Comparison of ENCODE assay signal across 9 mouse cellular contexts in the genomic region with DNA sequence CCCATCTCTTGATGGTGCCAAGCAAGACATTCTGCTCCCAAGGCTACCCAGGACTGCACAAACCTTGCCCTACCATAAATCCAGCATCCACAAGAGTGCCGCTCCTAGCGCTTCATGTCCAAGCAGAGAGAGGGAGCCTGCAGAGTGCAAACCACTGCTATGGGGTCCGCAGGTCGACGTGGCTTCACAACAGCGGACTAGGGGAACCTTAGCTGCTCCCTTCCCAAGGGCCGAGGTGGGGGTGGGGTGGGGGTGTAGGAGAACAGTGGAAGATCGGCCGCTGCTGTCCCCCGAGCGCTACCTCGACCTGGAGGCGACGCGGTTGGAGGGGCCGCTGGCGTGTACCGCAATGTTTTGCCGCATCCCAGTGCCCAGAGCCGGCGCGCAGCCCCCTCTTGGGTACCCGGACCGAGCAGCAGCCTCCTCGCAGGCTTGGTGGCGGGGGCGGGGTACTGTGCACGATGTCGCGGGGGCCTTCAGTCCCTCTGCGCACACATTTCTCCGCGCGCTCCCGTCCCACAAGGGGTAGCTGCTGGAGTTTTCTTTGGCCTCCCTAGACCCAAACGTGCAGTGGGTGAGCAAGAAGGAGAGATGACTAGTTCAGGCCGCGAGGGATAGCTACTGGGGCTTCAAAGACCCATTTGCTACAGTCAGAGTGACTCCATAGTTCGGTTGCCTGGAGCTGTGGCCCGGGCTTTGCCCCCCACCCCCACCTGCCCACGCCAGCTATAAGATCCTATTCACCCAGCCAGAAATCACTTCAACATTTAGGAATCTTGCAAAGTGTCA. TPM values are rescaled to one million over a fixed set of nuclear protein-coding genes. Genes with fewer than 3 reads are reported as not detected.
DNase-seq lines count a peak whose midpoint lies in the region; ATAC-seq and TF ChIP-seq lines count a peak whose summit lies in the region.
"Had no signal": no experiment of that assay in that cellular context is flagged by ENCODE, and none has a peak within 500 bp of the region (broad histone marks: within the 10 kb centered on the region; RNA-seq: fewer than 3 reads in every experiment).

No protein-coding gene starts in this region.

- TF ChIP-seq EP300 in stomach, postnatal 0 days (optimal IDR thresholded peaks at IDR 0.05): no peak

- H3K9ac ChIP-seq in kidney, embryonic 15.5 days: 0 out of 2 replicates have a peak overlapping the region, but pooled peaks have one; percentile 23
- peak overlapping the region; percentile 59 for H3K9ac ChIP-seq in hindbrain, embryonic 12.5 days
- H3K9ac ChIP-seq in liver, embryonic 13.5 days: no peak overlapping the region
- H3K9ac ChIP-seq in stomach, postnatal 0 days (ENCODE audit: low read length): no peak overlapping the region

- no peak overlapping the region for H3K27ac ChIP-seq in kidney, embryonic 15.5 days
- H3K27ac ChIP-seq in hindbrain, embryonic 12.5 days: 0 out of 2 replicates have a peak overlapping the region, but pooled peaks have one; percentile 7
- H3K27ac ChIP-seq in liver, embryonic 13.5 days: no peak overlapping the region
- no peak overlapping the region for H3K27ac ChIP-seq in stomach, postnatal 0 days (replicated peaks)

- WGBS in kidney, embryonic 15.5 days: 9% methylated on average over 40 of the region's 41 CpGs
- 14% methylated on average over 40 of the region's 41 CpGs for WGBS in hindbrain, embryonic 12.5 days
- WGBS in liver, embryonic 13.5 days (ENCODE audit: insufficient replicate concordance): 13% methylated on average over 34 of the region's 41 CpGs
- 10% methylated on average over 40 of the region's 41 CpGs for WGBS in stomach, postnatal 0 days

- peak overlapping the region; percentile 48 for H3K4me3 ChIP-seq in kidney, embryonic 15.5 days (replicated peaks)
- H3K4me3 ChIP-seq in hindbrain, embryonic 12.5 days: peak overlapping the region; percentile 49
- H3K4me3 ChIP-seq in liver, embryonic 13.5 days (replicated peaks): peak overlapping the region; percentile 27
- peak overlapping the region; percentile 32 for H3K4me3 ChIP-seq in stomach, postnatal 0 days (ENCODE audit: low read depth, low read length)

- no peak for TF ChIP-seq CTCF in stomach, postnatal 0 days (IDR thresholded peaks at IDR 0.05; ENCODE audit: low read depth)

- DNase-seq in kidney, postnatal 25 days: no peak
- peak; percentile 29 for DNase-seq in embryo, embryonic 10 days (ENCODE audit: low spot score)
- DNase-seq in liver, embryonic 13.5 days: no peak
- peak; percentile 11 for DNase-seq in stomach, postnatal 0 days (ENCODE audit: low spot score)
- no peak for DNase-seq in thymus, postnatal 14 days

- no peaks in the 10 kb centered on the region for H3K9me3 ChIP-seq in kidney, embryonic 15.5 days (replicated peaks)
- no peaks in the 10 kb centered on the region for H3K9me3 ChIP-seq in hindbrain, embryonic 12.5 days (replicated peaks)
- no peaks in the 10 kb centered on the region for H3K9me3 ChIP-seq in liver, embryonic 13.5 days (replicated peaks)
- no peaks in the 10 kb centered on the region for H3K9me3 ChIP-seq in stomach, postnatal 0 days (ENCODE audit: control insufficient read depth, low read length)

- peak; percentile 46 for ATAC-seq in kidney, embryonic 15.5 days (replicated peaks; ENCODE audit: low FRiP score)
- peak; percentile 68 for ATAC-seq in hindbrain, embryonic 12.5 days (ENCODE audit: low FRiP score)
- no peak for ATAC-seq in liver, embryonic 13.5 days (ENCODE audit: low read depth)
- no peak for ATAC-seq in stomach, postnatal 0 days (ENCODE audit: low FRiP score, low TSS enrichment)
- no peak for ATAC-seq in activated CD4-positive, CD25-positive, alpha-beta regulatory T cell, adult 4 months

- peak overlapping the region; percentile 69 for H3K4me2 ChIP-seq in kidney, embryonic 15.5 days
- peak overlapping the region; percentile 62 for H3K4me2 ChIP-seq in hindbrain, embryonic 12.5 days (replicated peaks)
- peak overlapping the region; percentile 45 for H3K4me2 ChIP-seq in liver, embryonic 13.5 days
- peak overlapping the region; percentile 55 for H3K4me2 ChIP-seq in stomach, postnatal 0 days (replicated peaks; ENCODE audit: low read depth)

- H3K27me3 ChIP-seq in kidney, embryonic 15.5 days: peaks cover 6% of the 10 kb centered on the region; the same call in 1 of the 2 replicates
- no peaks in the 10 kb centered on the region for H3K27me3 ChIP-seq in hindbrain, embryonic 12.5 days
- peaks cover 18% of the 10 kb centered on the region; the same call in 1 of the 2 replicates for H3K27me3 ChIP-seq in liver, embryonic 13.5 days
- no peaks in the 10 kb centered on the region for H3K27me3 ChIP-seq in stomach, postnatal 0 days (ENCODE audit: control insufficient read depth, insufficient read depth, low read length)

- no peaks in the 10 kb centered on the region for H3K36me3 ChIP-seq in kidney, embryonic 15.5 days
- H3K36me3 ChIP-seq in hindbrain, embryonic 12.5 days: no peaks in the 10 kb centered on the region
- no peaks in the 10 kb centered on the region for H3K36me3 ChIP-seq in liver, embryonic 13.5 days
- H3K36me3 ChIP-seq in stomach, postnatal 0 days (ENCODE audit: control insufficient read depth, insufficient read depth, low read length): no peaks in the 10 kb centered on the region
- H3K36me3 ChIP-seq: G1E had no signal

- no peaks in the 10 kb centered on the region for H3K4me1 ChIP-seq in kidney, embryonic 15.5 days
- no peaks in the 10 kb centered on the region for H3K4me1 ChIP-seq in hindbrain, embryonic 12.5 days
- H3K4me1 ChIP-seq in liver, embryonic 13.5 days (replicated peaks): no peaks in the 10 kb centered on the region
- no peaks in the 10 kb centered on the region for H3K4me1 ChIP-seq in stomach, postnatal 0 days (replicated peaks; ENCODE audit: control insufficient read depth, insufficient read depth)

RNA-seq across cellular contexts. Expression of a gene that starts 1.1 kb away (rescaled TPM):
- polyA plus RNA-seq in kidney, embryonic 15.5 days (2015; fragmentation: Nextera tagmentation; extraction: Ambion mirVana): 1.3 and 1.6 TPM in 2 replicates
- 5.7 and 5.9 TPM in 2 replicates for polyA plus RNA-seq in hindbrain, embryonic 12.5 days (2016; fragmentation: Nextera tagmentation; extraction: Ambion mirVana)
- 0.20 TPM in 2 replicates for polyA plus RNA-seq in liver, embryonic 13.5 days (2015; fragmentation: Nextera tagmentation; extraction: Ambion mirVana)
- 0.34 and 0.64 TPM in 2 replicates for polyA plus RNA-seq in stomach, postnatal 0 days (2015; fragmentation: Nextera tagmentation; extraction: Ambion mirVana)
- not detected for polyA plus RNA-seq in activated CD4-positive, CD25-positive, alpha-beta regulatory T cell, adult 4 months (2017; shearing (Covaris generic))
- polyA plus RNA-seq: G1E had no signal

Comparison
In these comparisons a context has a peak if more than half of its experiments do, and no peak if none do; other contexts are left out.
1. ATAC-seq: peak in kidney, embryonic 15.5 days (single experiment) and hindbrain, embryonic 12.5 days (single experiment); none in liver, embryonic 13.5 days (single experiment), stomach, postnatal 0 days (single experiment) and activated CD4-positive, CD25-positive, alpha-beta regulatory T cell, adult 4 months (single experiment).
2. H3K9ac ChIP-seq: peak in kidney, embryonic 15.5 days (single experiment) and hindbrain, embryonic 12.5 days (single experiment); none in liver, embryonic 13.5 days (single experiment) and stomach, postnatal 0 days (single experiment).
3. DNase-seq: peak in embryo, embryonic 10 days (single experiment) and stomach, postnatal 0 days (single experiment); none in kidney, postnatal 25 days (0 of 2), liver, embryonic 13.5 days (single experiment) and thymus, postnatal 14 days (single experiment).
4. Peak in every context shown above with its lines, with median percentiles within 50 percentile points of each other: H3K4me2 ChIP-seq and H3K4me3 ChIP-seq.